Mouse (Mus musculus) spleen, adult 2 months (tissue): ENCODE data around the gene Grik5. TPM values are rescaled to one million over a fixed set of nuclear protein-coding genes. Genes with fewer than 3 reads are reported as not detected.

Experiments used
- DNase-seq, 2 experiments: peaks; one replicate each; pipeline versions ENCODE4 v3.0.0 to v3.0.0-alpha.2; 2012 to 2021; ENCODE audit warnings: low spot score in 2 of 2, low read depth in 1 of 2
- H3K27ac ChIP-seq: fragments of 200-500 bp; 2 replicates; pipeline ENCODE4 v1.5.1; 2012; ENCODE audit warnings: low read length, inconsistent platforms; ENCODE audit not compliant: insufficient read depth
- H3K27me3 ChIP-seq: fragments of 200-500 bp; 2 replicates; pipeline ENCODE4 v1.6.1; 2012; ENCODE audit warnings: mild to moderate bottlenecking, moderate library complexity, low read length, inconsistent platforms; ENCODE audit not compliant: control insufficient read depth, insufficient read depth
- H3K36me3 ChIP-seq: fragments of 200-500 bp; 2 replicates; pipeline ENCODE4 v1.6.1; 2012; ENCODE audit warnings: mild to moderate bottlenecking, low read length, inconsistent platforms; ENCODE audit not compliant: control insufficient read depth, insufficient read depth
- H3K4me1 ChIP-seq: fragments of 200-500 bp; 2 replicates; pipeline ENCODE4 v1.6.1; 2011; ENCODE audit warnings: inconsistent platforms; ENCODE audit not compliant: control insufficient read depth, insufficient read depth, insufficient read length
- H3K4me3 ChIP-seq: fragments of 200-500 bp; 2 replicates; pipeline ENCODE4 v1.5.1; 2011; ENCODE audit warnings: mild to moderate bottlenecking, inconsistent platforms; ENCODE audit not compliant: insufficient read depth, insufficient read length; ENCODE audit errors: extremely low read depth
- CTCF ChIP-seq: fragments of 200-500 bp; IDR thresholded peaks from 2 replicates; pipeline ENCODE4 v1.5.1; 2011; ENCODE audit warnings: mild to moderate bottlenecking, inconsistent platforms; ENCODE audit not compliant: insufficient read depth, insufficient read length, insufficient replicate concordance; ENCODE audit errors: extremely low read depth
- POLR2A ChIP-seq: fragments of 200-500 bp; IDR thresholded peaks from 2 replicates; pipeline ENCODE4 v1.6.1; 2011; ENCODE audit warnings: low read depth, low read length, inconsistent platforms
- WGBS: fragments of 180-500 bp; shearing (Covaris S2); methylation state at CpG from one replicate; pipeline ENCODE4 v1.1.7; 2018; 5-methylcytosine and 5-hydroxymethylcytosine counted together
- polyA plus RNA-seq: library from polyadenylated mRNA; depleted of rRNA; stranded (reverse); fragments of >200 nt; gene quantifications from 2 replicates; pipeline ENCODE4 v1.2.3, GENCODE M21; 2012

Gene Grik5
- polyA plus RNA-seq, 1 experiment: 10.2 TPM

DNA sequence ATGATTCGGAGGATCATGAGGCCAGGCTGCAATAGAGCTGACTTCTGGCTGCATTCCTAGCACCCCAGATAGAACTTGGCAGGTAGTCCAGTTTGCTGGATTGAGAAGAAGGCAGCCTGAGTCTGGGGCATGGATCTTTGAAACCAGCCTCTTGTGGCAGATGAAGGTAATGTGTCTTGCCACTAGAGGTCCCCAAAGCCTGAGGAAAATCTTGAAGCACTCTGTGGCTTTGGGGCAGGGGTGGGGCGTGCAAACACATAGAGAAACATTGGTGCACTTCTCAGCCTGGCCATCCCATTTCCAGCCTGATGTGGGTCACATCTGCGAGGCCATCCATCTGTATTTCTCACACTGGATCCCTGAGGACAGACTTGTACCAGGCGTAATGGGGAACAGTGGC, 10.4 kb upstream of the Grik5 start:
- peaks cover 31% of the 10 kb centered on the region for H3K36me3 ChIP-seq
- DNase-seq: peak; percentile 49 to 50

DNA sequence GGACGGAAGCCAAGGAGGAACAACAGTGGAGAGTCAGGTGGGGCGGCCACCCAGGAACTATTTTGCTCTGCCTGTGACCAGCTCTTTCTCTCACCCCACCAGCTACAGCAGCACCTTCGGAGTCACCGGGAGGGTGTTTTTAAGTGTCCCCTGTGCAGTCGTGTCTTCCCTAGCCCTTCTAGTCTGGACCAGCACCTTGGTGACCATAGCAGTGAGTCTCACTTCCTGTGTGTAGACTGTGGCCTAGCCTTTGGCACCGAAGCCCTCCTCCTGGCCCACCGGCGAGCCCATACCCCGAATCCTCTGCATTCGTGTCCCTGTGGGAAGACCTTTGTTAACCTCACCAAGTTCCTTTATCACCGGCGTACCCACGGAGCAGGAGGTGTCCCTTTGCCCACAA, 8.3 kb upstream of the Grik5 start:
- 94% methylated on average over 13 of the region's 13 CpGs for WGBS
- no peak for DNase-seq
- TF ChIP-seq CTCF (no peak), POLR2A (no peak)
- Histone ChIP-seq H3K4me3 (no peak overlapping the region), H3K27me3 (no peaks in the 10 kb centered on the region), H3K36me3 (peaks cover 31% of the 10 kb centered on the region), H3K4me1 (no peaks in the 10 kb centered on the region; the same call in 1 of the 2 replicates), H3K27ac (no peak overlapping the region)

More for the DNA sequence above, 10.4 kb upstream of the Grik5 start:
- peaks cover under 1% of the 10 kb centered on the region; the same call in 1 of the 2 replicates for H3K4me1 ChIP-seq
- 58% methylated on average over 4 of the region's 4 CpGs for WGBS
- H3K27ac ChIP-seq: no peak overlapping the region
- no peak for TF ChIP-seq POLR2A
- TF ChIP-seq CTCF: peak; percentile 39; the same call in 1 of the 2 replicates
- no peaks in the 10 kb centered on the region for H3K27me3 ChIP-seq
- H3K4me3 ChIP-seq: no peak overlapping the region

- no peak for DNase-seq
- no peak overlapping the region for H3K27ac ChIP-seq
- peaks cover 31% of the 10 kb centered on the region for H3K36me3 ChIP-seq
- TF ChIP-seq CTCF (no peak), POLR2A (no peak)
- no peaks in the 10 kb centered on the region; the same call in 1 of the 2 replicates for H3K4me1 ChIP-seq
- no peaks in the 10 kb centered on the region for H3K27me3 ChIP-seq
- H3K4me3 ChIP-seq: no peak overlapping the region
- WGBS: 83% methylated on average over 12 of the region's 12 CpGs
Measured at GRCm38 (mm10) chr7:25079496-25080026, 7.4 kb upstream of the Grik5 start.

- DNase-seq: no peak
- peaks cover 4% of the 10 kb centered on the region; the same call in 1 of the 2 replicates for H3K27me3 ChIP-seq
- peak overlapping the region; percentile 70 for H3K4me3 ChIP-seq
- 1% methylated on average over 33 of the region's 33 CpGs for WGBS
- H3K36me3 ChIP-seq: peaks cover 26% of the 10 kb centered on the region
- H3K27ac ChIP-seq: peak overlapping the region; percentile 71
- no peak for TF ChIP-seq CTCF
- no peak for TF ChIP-seq POLR2A
- H3K4me1 ChIP-seq: peaks cover 7% of the 10 kb centered on the region; the same call in 1 of the 2 replicates
Measured at GRCm38 (mm10) chr7:25077414-25077755, 5.2 kb upstream of the Grik5 start.

- peak overlapping the region; percentile 88 for H3K27ac ChIP-seq
- peaks cover 4% of the 10 kb centered on the region; the same call in 1 of the 2 replicates for H3K27me3 ChIP-seq
- WGBS: under 1% methylated on average over 56 of the region's 56 CpGs
- DNase-seq: peak; percentile 95 to 98
- TF ChIP-seq POLR2A (peak; percentile 85), CTCF (no peak)
- H3K4me3 ChIP-seq: peak overlapping the region; percentile 70
- peaks cover 7% of the 10 kb centered on the region; the same call in 1 of the 2 replicates for H3K4me1 ChIP-seq
- H3K36me3 ChIP-seq: peaks cover 21% of the 10 kb centered on the region
Measured at GRCm38 (mm10) chr7:25076663-25077413, 4.7 kb upstream of the Grik5 start.

DNA sequence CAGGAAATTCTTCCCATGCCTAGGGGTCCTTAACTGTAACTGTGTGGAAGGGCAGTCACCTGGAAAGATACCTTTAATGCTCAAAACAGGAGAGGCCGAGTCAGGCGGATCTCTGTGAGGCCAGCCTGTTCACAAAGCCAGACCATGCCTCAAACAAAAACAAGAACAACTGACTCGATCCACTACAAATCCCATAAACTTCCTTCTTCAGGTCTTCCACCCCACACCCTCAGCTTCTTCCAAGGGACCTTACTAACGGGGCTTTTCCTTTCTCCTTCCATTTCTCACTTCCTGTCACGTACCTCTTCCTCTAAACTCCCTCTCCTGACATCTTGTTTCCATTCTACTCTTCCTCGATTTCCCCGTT, 4.1 kb upstream of the Grik5 start:
- Histone ChIP-seq H3K4me3 (peak overlapping the region; percentile 61), H3K4me1 (peaks cover 7% of the 10 kb centered on the region; the same call in 1 of the 2 replicates), H3K36me3 (peaks cover 16% of the 10 kb centered on the region), H3K27me3 (peaks cover 4% of the 10 kb centered on the region; the same call in 1 of the 2 replicates), H3K27ac (peak overlapping the region; percentile 28; the same call in 1 of the 2 replicates)
- TF ChIP-seq CTCF (no peak), POLR2A (no peak)
- DNase-seq: no peak
- WGBS: 19% methylated on average over 7 of the region's 7 CpGs
